Mouse (Mus musculus) neural tube, embryonic 15.5 days (tissue): ENCODE data around the gene Rwdd2b. TPM values are rescaled to one million over a fixed set of nuclear protein-coding genes. Genes with fewer than 3 reads are reported as not detected.

Source experiments
- ATAC-seq: fragments of 200-750 bp; cut with Nextera tagmentation; 2 replicates; pipeline ENCODE4 v1.8.0; 2017; ENCODE audit warnings: mild to moderate bottlenecking, moderate TSS enrichment, moderate library complexity; ENCODE audit not compliant: low FRiP score
- H3K27ac ChIP-seq: fragments of 300-500 bp; sonication (generic); replicated peaks from 2 replicates; pipeline ENCODE4 v1.5.1; 2015; ENCODE audit warnings: mild to moderate bottlenecking, inconsistent platforms
- H3K27me3 ChIP-seq: fragments of 300-500 bp; sonication (generic); replicated peaks from 2 replicates; pipeline ENCODE4 v1.6.1; 2015; ENCODE audit warnings: inconsistent platforms
- H3K36me3 ChIP-seq: fragments of 300-500 bp; sonication (generic); 2 replicates; pipeline ENCODE4 v1.6.1; 2015; ENCODE audit warnings: inconsistent platforms
- H3K4me1 ChIP-seq: fragments of 300-500 bp; sonication (generic); 2 replicates; pipeline ENCODE4 v1.6.1; 2015; ENCODE audit warnings: inconsistent platforms
- H3K4me2 ChIP-seq: fragments of 300-500 bp; sonication (generic); 2 replicates; pipeline ENCODE4 v1.6.1; 2015; ENCODE audit warnings: inconsistent platforms, mild to moderate bottlenecking, moderate library complexity
- H3K4me3 ChIP-seq: fragments of 300-500 bp; sonication (generic); replicated peaks from 2 replicates; pipeline ENCODE4 v1.5.1; 2015; ENCODE audit warnings: mild to moderate bottlenecking, inconsistent platforms
- H3K9ac ChIP-seq: fragments of 300-500 bp; sonication (generic); replicated peaks from 2 replicates; pipeline ENCODE4 v1.6.1; 2015; ENCODE audit warnings: mild to moderate bottlenecking, inconsistent platforms
- H3K9me3 ChIP-seq: fragments of 300-500 bp; sonication (generic); replicated peaks from 2 replicates; pipeline ENCODE4 v1.6.1; 2016; ENCODE audit warnings: inconsistent platforms
- WGBS: fragments of 180-500 bp; shearing (Covaris S2); methylation state at CpG from one replicate; pipeline ENCODE4 v1.1.7; 2015; ENCODE audit warnings: mixed read lengths; 5-methylcytosine and 5-hydroxymethylcytosine counted together
- polyA plus RNA-seq: library from polyadenylated mRNA; unstranded; fragments of >200 nt; fragmentation: Nextera tagmentation; extraction: Ambion mirVana; gene quantifications from 2 replicates; pipeline ENCODE4 v1.2.1, GENCODE M21; 2015

The Rwdd2b gene
- polyA plus RNA-seq, 1 experiment from 2014 or later = 16.5 TPM

GRCm38 (mm10) chr16:87443245-87443644 lies 2.9 kb upstream of the Rwdd2b start:
- Histone ChIP-seq H3K27ac (no peak overlapping the region), H3K9me3 (no peaks in the 10 kb centered on the region), H3K36me3 (no peaks in the 10 kb centered on the region), H3K4me2 (no peak overlapping the region), H3K4me3 (no peak overlapping the region), H3K9ac (no peak overlapping the region), H3K27me3 (0 out of 2 replicates have a peak, but pooled peaks cover 4% of the 10 kb centered on the region), H3K4me1 (peaks cover 19% of the 10 kb centered on the region)
- ATAC-seq = no peak

- H3K27ac ChIP-seq = no peak overlapping the region
- ATAC-seq = no peak
These were observed 1.9 kb upstream of the Rwdd2b start for GRCm38 (mm10) chr16:87442291-87442690.

GRCm38 (mm10) chr16:87441089-87441488 lies 716 bp upstream of the Rwdd2b start:
- H3K27ac ChIP-seq = no peak overlapping the region
- H3K36me3 ChIP-seq = peaks cover 5% of the 10 kb centered on the region; the same call in 1 of the 2 replicates
- 28% methylated on average over 9 of the region's 9 CpGs for WGBS

More at GRCm38 (mm10) chr16:87442291-87442690, 1.9 kb upstream of the Rwdd2b start:
- Histone ChIP-seq H3K9ac (no peak overlapping the region), H3K9me3 (no peaks in the 10 kb centered on the region), H3K4me3 (no peak overlapping the region), H3K36me3 (no peaks in the 10 kb centered on the region), H3K4me2 (no peak overlapping the region), H3K27me3 (0 out of 2 replicates have a peak, but pooled peaks cover 4% of the 10 kb centered on the region), H3K4me1 (peaks cover 19% of the 10 kb centered on the region)
- WGBS = 56% methylated on average over 5 of the region's 5 CpGs

GRCm38 (mm10) chr16:87438697-87439096 lies 1.7 kb downstream of the Rwdd2b start:
- Histone ChIP-seq H3K9me3 (no peaks in the 10 kb centered on the region), H3K4me2 (no peak overlapping the region), H3K4me3 (no peak overlapping the region), H3K9ac (no peak overlapping the region), H3K36me3 (peaks cover 9% of the 10 kb centered on the region; the same call in 1 of the 2 replicates), H3K4me1 (peaks cover 19% of the 10 kb centered on the region), H3K27me3 (0 out of 2 replicates have a peak, but pooled peaks cover 4% of the 10 kb centered on the region), H3K27ac (no peak overlapping the region)
- 91% methylated on average over 8 of the region's 8 CpGs for WGBS
- ATAC-seq = no peak

More at GRCm38 (mm10) chr16:87441089-87441488, 716 bp upstream of the Rwdd2b start:
- H3K27me3 ChIP-seq = 0 out of 2 replicates have a peak, but pooled peaks cover 4% of the 10 kb centered on the region
- peaks cover 19% of the 10 kb centered on the region for H3K4me1 ChIP-seq
- ATAC-seq = no peak
- H3K4me2 ChIP-seq = peak overlapping the region; percentile 78
- H3K9me3 ChIP-seq = no peaks in the 10 kb centered on the region
- H3K9ac ChIP-seq = peak overlapping the region; percentile 90
- peak overlapping the region; percentile 85 for H3K4me3 ChIP-seq

- no peak for ATAC-seq
- Histone ChIP-seq H3K27ac (no peak overlapping the region), H3K4me3 (no peak overlapping the region), H3K4me1 (peaks cover 19% of the 10 kb centered on the region), H3K27me3 (no peaks in the 10 kb centered on the region), H3K9me3 (no peaks in the 10 kb centered on the region), H3K36me3 (peaks cover 9% of the 10 kb centered on the region; the same call in 1 of the 2 replicates), H3K4me2 (no peak overlapping the region), H3K9ac (no peak overlapping the region)
- 91% methylated on average over 21 of the region's 21 CpGs for WGBS
These were observed 3.3 kb downstream of the Rwdd2b start for GRCm38 (mm10) chr16:87437096-87437495.

- H3K4me3 ChIP-seq = no peak overlapping the region
- ATAC-seq = no peak
- WGBS = 83% methylated on average over 13 of the region's 13 CpGs
These were observed 4.8 kb downstream of the Rwdd2b start for GRCm38 (mm10) chr16:87435411-87436205.

GRCm38 (mm10) chr16:87434946-87435345 lies 5.4 kb downstream of the Rwdd2b start:
- H3K4me1 ChIP-seq = peaks cover 21% of the 10 kb centered on the region
- ATAC-seq = no peak
- H3K9ac ChIP-seq = no peak overlapping the region
- H3K36me3 ChIP-seq = peaks cover 9% of the 10 kb centered on the region; the same call in 1 of the 2 replicates
- no peaks in the 10 kb centered on the region for H3K27me3 ChIP-seq
- 83% methylated on average over 6 of the region's 6 CpGs for WGBS
- H3K27ac ChIP-seq = no peak overlapping the region
- H3K9me3 ChIP-seq = no peaks in the 10 kb centered on the region
- H3K4me2 ChIP-seq = no peak overlapping the region
- no peak overlapping the region for H3K4me3 ChIP-seq

More at GRCm38 (mm10) chr16:87435411-87436205, 4.8 kb downstream of the Rwdd2b start:
- Histone ChIP-seq H3K9ac (no peak overlapping the region), H3K4me2 (no peak overlapping the region), H3K4me1 (peaks cover 18% of the 10 kb centered on the region), H3K27me3 (no peaks in the 10 kb centered on the region), H3K27ac (no peak overlapping the region), H3K36me3 (peaks cover 9% of the 10 kb centered on the region; the same call in 1 of the 2 replicates), H3K9me3 (no peaks in the 10 kb centered on the region)

- no peak overlapping the region for H3K4me3 ChIP-seq
These were observed 6.1 kb downstream of the Rwdd2b start for GRCm38 (mm10) chr16:87434266-87434665.

GRCm38 (mm10) chr16:87432033-87432814 lies 8.1 kb downstream of the Rwdd2b start, which contains the start of gene Ltn1:
Ltn1 (minus strand) TSS chr16:87432612.
- Histone ChIP-seq H3K4me2 (peak within 1 kb of the TSS; percentile 88), H3K9me3 (no peaks in the 10 kb centered on the region), H3K27ac (peak within 1 kb of the TSS; percentile 73), H3K27me3 (no peaks in the 10 kb centered on the region), H3K36me3 (peaks cover 9% of the 10 kb centered on the region; the same call in 1 of the 2 replicates), H3K4me1 (peaks cover 14% of the 10 kb centered on the region), H3K9ac (peak within 1 kb of the TSS; percentile 79), H3K4me3 (peak within 1 kb of the TSS; percentile 90)
- ATAC-seq = peak; percentile 99
- under 1% methylated on average over 56 of the region's 56 CpGs for WGBS

More at GRCm38 (mm10) chr16:87434266-87434665, 6.1 kb downstream of the Rwdd2b start:
- no peak overlapping the region for H3K27ac ChIP-seq
- H3K4me2 ChIP-seq = no peak overlapping the region
- no peaks in the 10 kb centered on the region for H3K9me3 ChIP-seq
- 95% methylated on average over 7 of the region's 7 CpGs for WGBS
- H3K36me3 ChIP-seq = peaks cover 9% of the 10 kb centered on the region; the same call in 1 of the 2 replicates
- no peak overlapping the region for H3K9ac ChIP-seq
- ATAC-seq = no peak
- no peaks in the 10 kb centered on the region for H3K27me3 ChIP-seq
- peaks cover 15% of the 10 kb centered on the region for H3K4me1 ChIP-seq

GRCm38 (mm10) chr16:87427516-87427915 lies 12.9 kb downstream of the Rwdd2b start:
- Histone ChIP-seq H3K9ac (no peak overlapping the region), H3K27ac (no peak overlapping the region), H3K4me1 (peaks cover 14% of the 10 kb centered on the region), H3K4me3 (no peak overlapping the region), H3K27me3 (no peaks in the 10 kb centered on the region), H3K36me3 (peaks cover 40% of the 10 kb centered on the region), H3K9me3 (no peaks in the 10 kb centered on the region), H3K4me2 (no peak overlapping the region)
- 98% methylated on average over 8 of the region's 8 CpGs for WGBS
- no peak for ATAC-seq

- Histone ChIP-seq H3K27ac (no peak overlapping the region), H3K4me2 (no peak overlapping the region), H3K4me1 (no peaks in the 10 kb centered on the region), H3K27me3 (no peaks in the 10 kb centered on the region), H3K36me3 (peaks cover 90% of the 10 kb centered on the region), H3K9ac (no peak overlapping the region), H3K4me3 (no peak overlapping the region), H3K9me3 (no peaks in the 10 kb centered on the region)
- no peak for ATAC-seq
- 96% methylated on average over 8 of the region's 8 CpGs for WGBS
These were observed 19.7 kb downstream of the Rwdd2b start for GRCm38 (mm10) chr16:87420662-87421061.
